Mouse (Mus musculus): ENCODE measurements around the gene Ebf1. TPM values are rescaled to one million over a fixed set of nuclear protein-coding genes. Genes with fewer than 3 reads are reported as not detected.

Ebf1 gene
- polyA plus RNA-seq, 1 experiment = not detected

- Histone ChIP-seq H3K4me1 (ENCODE audit: control insufficient read depth) (no peaks in the 10 kb centered on the region), H3K4me3 (replicated peaks) (no peak overlapping the region), H3K36me3 (ENCODE audit: control insufficient read depth) (no peaks in the 10 kb centered on the region), H3K27me3 (ENCODE audit: control insufficient read depth) (no peaks in the 10 kb centered on the region), H3K9me3 (ENCODE audit: control insufficient read depth, low read length) (no peaks in the 10 kb centered on the region)
- TF ChIP-seq TAL1 (IDR thresholded peaks at IDR 0.05; ENCODE audit: low read length) (no peak), GATA1 (IDR thresholded peaks at IDR 0.05; ENCODE audit: low read length) (no peak)
Measured at GRCm38 (mm10) chr11:44774411-44774810, 157.3 kb downstream of the Ebf1 start.

DNA sequence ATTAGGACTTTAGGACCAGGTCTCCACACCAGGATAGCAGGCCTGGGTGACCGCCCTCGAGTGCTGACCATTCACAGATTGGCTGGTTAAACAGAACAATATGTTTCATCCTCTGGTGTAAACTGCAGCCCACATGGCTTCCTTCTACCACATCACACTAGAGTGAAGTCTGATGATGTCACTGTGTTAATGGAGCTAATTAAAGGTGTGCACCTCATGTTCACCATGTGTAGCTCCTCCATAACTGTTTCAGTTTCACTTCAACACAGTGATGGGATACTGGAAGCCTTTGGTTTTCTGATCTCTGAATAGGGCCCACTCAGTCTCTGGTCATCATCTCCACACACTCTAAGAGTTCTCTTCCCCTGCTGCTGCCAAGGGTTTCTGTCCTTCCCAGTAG is 158.4 kb downstream of the Ebf1 start:
- no peaks in the 10 kb centered on the region for H3K36me3 ChIP-seq (ENCODE audit: control insufficient read depth)
- no peaks in the 10 kb centered on the region for H3K9me3 ChIP-seq (ENCODE audit: control insufficient read depth, low read length)
- TF ChIP-seq GATA1 (IDR thresholded peaks at IDR 0.05; ENCODE audit: low read length) (no peak), TAL1 (IDR thresholded peaks at IDR 0.05; ENCODE audit: low read length) (no peak)
- no peak overlapping the region for H3K4me3 ChIP-seq (replicated peaks)
- no peaks in the 10 kb centered on the region for H3K27me3 ChIP-seq (ENCODE audit: control insufficient read depth)
- no peaks in the 10 kb centered on the region for H3K4me1 ChIP-seq (ENCODE audit: control insufficient read depth)

GRCm38 (mm10) chr11:44776556-44776955 is 159.4 kb downstream of the Ebf1 start:
- Histone ChIP-seq H3K36me3 (ENCODE audit: control insufficient read depth) (no peaks in the 10 kb centered on the region), H3K4me1 (ENCODE audit: control insufficient read depth) (no peaks in the 10 kb centered on the region), H3K9me3 (ENCODE audit: control insufficient read depth, low read length) (no peaks in the 10 kb centered on the region), H3K4me3 (replicated peaks) (no peak overlapping the region), H3K27me3 (ENCODE audit: control insufficient read depth) (no peaks in the 10 kb centered on the region)
- TF ChIP-seq TAL1 (IDR thresholded peaks at IDR 0.05; ENCODE audit: low read length) (no peak), GATA1 (IDR thresholded peaks at IDR 0.05; ENCODE audit: low read length) (no peak)

- H3K4me3 ChIP-seq (replicated peaks) = no peak overlapping the region
- H3K4me1 ChIP-seq (ENCODE audit: control insufficient read depth) = no peaks in the 10 kb centered on the region
- no peaks in the 10 kb centered on the region for H3K36me3 ChIP-seq (ENCODE audit: control insufficient read depth)
- H3K9me3 ChIP-seq (ENCODE audit: control insufficient read depth, low read length) = no peaks in the 10 kb centered on the region
- TF ChIP-seq GATA1 (IDR thresholded peaks at IDR 0.05; ENCODE audit: low read length) = no peak
- TF ChIP-seq TAL1 (IDR thresholded peaks at IDR 0.05; ENCODE audit: low read length) = no peak
- no peaks in the 10 kb centered on the region for H3K27me3 ChIP-seq (ENCODE audit: control insufficient read depth)
Measured at GRCm38 (mm10) chr11:44777331-44778310, 160.5 kb downstream of the Ebf1 start.

- Histone ChIP-seq H3K4me1 (ENCODE audit: control insufficient read depth) (no peaks in the 10 kb centered on the region), H3K36me3 (ENCODE audit: control insufficient read depth) (no peaks in the 10 kb centered on the region), H3K4me3 (replicated peaks) (no peak overlapping the region), H3K27me3 (ENCODE audit: control insufficient read depth) (no peaks in the 10 kb centered on the region), H3K9me3 (ENCODE audit: control insufficient read depth, low read length) (no peaks in the 10 kb centered on the region)
- TF ChIP-seq GATA1 (IDR thresholded peaks at IDR 0.05; ENCODE audit: low read length) (no peak), TAL1 (IDR thresholded peaks at IDR 0.05; ENCODE audit: low read length) (no peak)
Measured at GRCm38 (mm10) chr11:44779030-44779429, 161.9 kb downstream of the Ebf1 start.

DNA sequence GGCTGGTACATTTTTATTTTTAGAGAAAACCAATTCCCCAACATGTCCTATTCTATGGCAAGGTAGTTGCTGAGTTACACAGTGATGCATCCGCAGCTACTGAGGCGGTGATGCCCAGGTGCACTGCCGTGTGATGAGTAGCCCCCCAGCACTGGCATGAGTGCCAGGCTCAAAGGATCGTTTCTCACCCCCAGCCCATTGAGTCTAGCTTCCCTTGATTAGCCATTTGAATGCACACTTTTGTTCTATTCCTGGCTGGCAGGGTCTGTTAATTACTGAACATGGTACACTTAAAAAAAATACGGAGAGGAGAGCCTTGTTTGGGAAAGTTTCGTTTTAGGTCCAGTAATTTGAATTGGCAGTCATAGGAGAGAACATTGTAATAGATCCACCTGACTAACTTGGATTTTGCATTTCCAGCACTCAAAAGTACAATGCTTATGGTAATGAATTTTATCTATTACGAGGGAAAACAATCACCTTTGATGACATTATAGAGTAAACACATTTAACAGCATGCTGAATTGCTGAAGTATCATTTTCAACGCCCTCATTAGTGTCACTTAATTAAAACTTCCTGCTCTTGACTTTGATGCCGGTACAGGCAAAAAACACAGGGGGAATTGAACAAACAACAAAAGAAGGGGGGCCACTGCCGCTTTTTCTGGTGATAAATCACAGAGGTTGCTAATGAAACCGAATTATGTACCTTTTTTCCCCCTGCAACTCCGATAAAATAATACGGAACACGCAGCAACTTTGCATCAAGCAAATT is 167.3 kb downstream of the Ebf1 start:
- TF ChIP-seq GATA1 (IDR thresholded peaks at IDR 0.05; ENCODE audit: low read length) (no peak), TAL1 (IDR thresholded peaks at IDR 0.05; ENCODE audit: low read length) (no peak)
- no peaks in the 10 kb centered on the region for H3K9me3 ChIP-seq (ENCODE audit: control insufficient read depth, low read length)
- H3K36me3 ChIP-seq (ENCODE audit: control insufficient read depth) = no peaks in the 10 kb centered on the region
- H3K27me3 ChIP-seq (ENCODE audit: control insufficient read depth) = no peaks in the 10 kb centered on the region
- H3K4me1 ChIP-seq (ENCODE audit: control insufficient read depth) = no peaks in the 10 kb centered on the region
- no peak overlapping the region for H3K4me3 ChIP-seq (replicated peaks)

DNA sequence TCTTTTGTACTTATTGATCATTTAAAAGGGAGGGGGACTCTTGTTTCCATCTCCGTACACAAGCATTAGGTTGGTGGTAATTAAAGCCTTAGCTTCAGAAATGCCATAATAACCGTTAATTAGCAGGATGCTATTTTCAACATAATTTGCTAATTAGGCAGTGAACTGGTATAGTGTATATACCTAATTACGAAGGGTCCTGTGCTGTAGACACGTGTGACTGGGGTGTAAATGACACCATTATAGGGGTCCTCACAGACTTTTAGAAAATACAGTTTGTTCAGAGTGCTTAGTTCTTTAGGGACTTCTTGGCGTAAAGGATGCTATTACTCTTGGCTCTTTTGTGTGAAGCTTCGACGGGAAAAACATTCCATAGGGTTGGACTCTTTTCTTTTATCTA is 167.9 kb downstream of the Ebf1 start:
- H3K4me3 ChIP-seq (replicated peaks) = no peak overlapping the region
- H3K4me1 ChIP-seq (ENCODE audit: control insufficient read depth) = no peaks in the 10 kb centered on the region
- H3K9me3 ChIP-seq (ENCODE audit: control insufficient read depth, low read length) = no peaks in the 10 kb centered on the region
- no peaks in the 10 kb centered on the region for H3K27me3 ChIP-seq (ENCODE audit: control insufficient read depth)
- no peak for TF ChIP-seq TAL1 (IDR thresholded peaks at IDR 0.05; ENCODE audit: low read length)
- TF ChIP-seq GATA1 (IDR thresholded peaks at IDR 0.05; ENCODE audit: low read length) = no peak
- no peaks in the 10 kb centered on the region for H3K36me3 ChIP-seq (ENCODE audit: control insufficient read depth)

DNA sequence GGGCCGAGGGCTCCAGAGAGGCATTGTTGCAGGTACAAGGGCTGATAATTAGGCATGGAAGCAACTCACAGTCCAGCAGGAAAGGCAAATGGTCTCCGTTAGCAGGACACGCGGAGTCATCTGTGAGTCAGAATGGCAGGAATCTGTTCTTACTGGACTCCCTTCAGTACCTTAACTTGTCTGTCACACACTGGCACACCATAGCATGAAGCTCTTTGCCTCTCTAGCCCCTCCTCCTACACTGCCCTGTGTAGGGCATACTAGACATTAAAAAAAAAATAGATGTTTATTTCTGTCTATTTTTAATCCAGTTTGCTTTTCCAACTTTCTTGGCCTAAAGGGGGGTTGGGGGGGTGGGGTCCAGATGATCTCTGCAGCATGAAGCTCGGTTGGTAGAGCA is 168.4 kb downstream of the Ebf1 start:
- Histone ChIP-seq H3K4me3 (replicated peaks) (no peak overlapping the region), H3K27me3 (ENCODE audit: control insufficient read depth) (no peaks in the 10 kb centered on the region), H3K9me3 (ENCODE audit: control insufficient read depth, low read length) (no peaks in the 10 kb centered on the region), H3K4me1 (ENCODE audit: control insufficient read depth) (no peaks in the 10 kb centered on the region), H3K36me3 (ENCODE audit: control insufficient read depth) (no peaks in the 10 kb centered on the region)
- TF ChIP-seq GATA1 (IDR thresholded peaks at IDR 0.05; ENCODE audit: low read length) (no peak), TAL1 (IDR thresholded peaks at IDR 0.05; ENCODE audit: low read length) (no peak)

DNA sequence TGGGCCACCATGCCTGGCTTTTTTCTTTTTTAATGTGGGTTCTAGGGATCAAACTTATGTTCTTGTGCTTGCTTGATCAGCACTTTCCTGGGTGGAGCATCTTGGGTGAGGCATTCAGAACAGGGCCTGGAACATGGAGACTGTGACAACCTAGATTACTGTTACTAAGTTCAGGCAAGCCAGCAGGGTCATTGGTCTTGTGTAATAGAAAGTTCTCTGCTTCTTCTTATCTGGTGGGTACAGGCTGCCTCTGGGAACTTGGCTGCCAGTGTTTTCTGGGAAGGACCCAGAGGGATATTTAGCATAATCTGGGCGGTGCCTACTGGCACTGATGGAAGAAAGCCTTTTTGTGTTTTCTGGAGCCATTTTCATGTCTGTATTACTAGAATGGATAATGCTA is 170.9 kb downstream of the Ebf1 start:
- no peaks in the 10 kb centered on the region for H3K27me3 ChIP-seq (ENCODE audit: control insufficient read depth)
- H3K36me3 ChIP-seq (ENCODE audit: control insufficient read depth) = no peaks in the 10 kb centered on the region
- no peak overlapping the region for H3K4me3 ChIP-seq (replicated peaks)
- no peaks in the 10 kb centered on the region for H3K9me3 ChIP-seq (ENCODE audit: control insufficient read depth, low read length)
- H3K4me1 ChIP-seq (ENCODE audit: control insufficient read depth) = no peaks in the 10 kb centered on the region
- no peak for TF ChIP-seq TAL1 (IDR thresholded peaks at IDR 0.05; ENCODE audit: low read length)
- TF ChIP-seq GATA1 (IDR thresholded peaks at IDR 0.05; ENCODE audit: low read length) = no peak

Measured in erythroblast, embryonic 14.5 days (primary cell).